Mouse (Mus musculus): ENCODE measurements around the gene Rbm15. TPM values are rescaled to one million over a fixed set of nuclear protein-coding genes. Genes with fewer than 3 reads are reported as not detected.

Rbm15 gene
- polyA plus RNA-seq (2017; shearing (Covaris generic)) = 7.2 TPM

GRCm38 (mm10) chr3:107333381-107334201, at the start of gene Rbm15:
Gene Rbm15, minus strand, starts transcription at chr3:107333673.

DNA sequence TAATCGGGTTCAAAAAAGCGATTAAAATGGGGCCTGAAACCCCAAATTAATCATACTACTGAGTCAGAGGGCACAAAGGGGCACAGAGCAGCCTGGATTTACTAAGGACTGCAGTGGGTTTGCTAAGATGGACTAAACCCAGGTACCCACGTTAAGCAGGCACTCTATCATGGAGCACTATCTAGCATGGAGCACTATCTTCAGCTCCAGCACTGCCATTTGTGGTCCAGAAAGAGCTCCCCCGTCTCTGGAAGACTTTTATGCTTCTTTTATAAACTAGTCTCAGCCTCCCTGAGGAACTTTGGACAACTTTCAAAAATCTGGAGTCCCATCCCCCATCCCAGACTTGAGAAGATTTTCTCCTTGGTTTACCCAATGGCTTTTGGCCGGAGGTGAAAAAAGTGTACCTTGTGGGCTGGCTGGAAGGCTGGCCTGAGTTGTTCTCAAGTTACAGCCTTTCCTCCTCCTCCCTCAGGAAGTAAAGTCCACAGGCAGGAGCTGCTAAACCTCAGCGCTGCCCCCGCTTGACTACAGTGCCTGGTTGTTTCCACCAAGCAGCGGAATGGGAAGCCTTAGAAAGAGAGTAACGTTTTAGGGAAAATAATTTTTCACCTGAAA, 42.6 kb downstream of the Rbm15 start, which contains the start of gene Slc16a4:
TSS of gene Slc16a4 (plus strand) at position 467 of the 618 bp plus-strand sequence.

GRCm38 (mm10) chr3:107278479-107279269, 54.8 kb downstream of the Rbm15 start, which contains the start of gene Lamtor5:
Gene Lamtor5, plus strand, starts transcription at chr3:107278858.

Other genes with a start within 250 kb of the Rbm15 start
- gene Kcna2, start 232.5 kb downstream of the Rbm15 start, polyA plus RNA-seq (2017; shearing (Covaris generic)) = 1.0 TPM
- not detected for gene Kcna10, start 150.6 kb downstream of the Rbm15 start, polyA plus RNA-seq (2017; shearing (Covaris generic))
- gene Cym, start 111.9 kb downstream of the Rbm15 start, polyA plus RNA-seq (2017; shearing (Covaris generic)) = not detected
- not detected for gene A630076J17Rik, start 103.1 kb downstream of the Rbm15 start, polyA plus RNA-seq (2017; shearing (Covaris generic))
- gene Prok1, start 94.0 kb downstream of the Rbm15 start, polyA plus RNA-seq (2017; shearing (Covaris generic)) = 0.67 TPM
- gene Lamtor5, start 54.8 kb downstream of the Rbm15 start, polyA plus RNA-seq (2017; shearing (Covaris generic)) = 250 TPM
- 1.1 TPM for gene Slc16a4, start 42.4 kb downstream of the Rbm15 start, polyA plus RNA-seq (2017; shearing (Covaris generic))
- not detected for gene Kcnc4, start 125.9 kb upstream of the Rbm15 start, polyA plus RNA-seq (2017; shearing (Covaris generic))
- gene Slc6a17, start 184.3 kb upstream of the Rbm15 start, polyA plus RNA-seq (2017; shearing (Covaris generic)) = not detected
- gene Ubl4b, start 221.4 kb upstream of the Rbm15 start, polyA plus RNA-seq (2017; shearing (Covaris generic)) = not detected

Data from CD4-positive, CD25-positive, alpha-beta regulatory T cell, adult 9 weeks (primary cell).